Mouse (Mus musculus) gastrocnemius, adult 18-20 months (tissue): ENCODE data around the gene E430018J23Rik. TPM values are rescaled to one million over a fixed set of nuclear protein-coding genes. Genes with fewer than 3 reads are reported as not detected.
"Not testable (repeated sequence)": the region's sequence is repeated elsewhere in the genome, so short reads cannot be mapped to it uniquely, and the experiment has no call there.

Source experiments
- DNase-seq: peaks from one replicate; pipeline ENCODE4 v3.0.0; 2021; ENCODE audit warnings: low spot score
- long read RNA-seq, 2 experiments: library from polyadenylated mRNA; stranded (forward); transcript quantifications; one replicate each; pipeline ENCODE4 v2.0.0; 2021
- total RNA-seq, 2 experiments: library from RNA; stranded (reverse); gene quantifications; 2 replicates each; pipeline ENCODE4 v1.2.3; 2021

Gene E430018J23Rik
- total RNA-seq: 1 to 10 TPM; 1.7 to 1.8 TPM
- long read RNA-seq, experiment 1, partial matches to known transcripts: 0 of 1 reads
- long read RNA-seq, experiment 1, other reads (novel, unspliced or antisense): 1 of 1 reads
- long read RNA-seq, experiment 2: 0 reads

- DNase-seq: peak; percentile 99
Observed at GRCm38 (mm10) chr7:127393157-127393943, at the start of gene E430018J23Rik. E430018J23Rik (minus strand) TSS chr7:127393629.

- no peak for DNase-seq
Observed at GRCm38 (mm10) chr7:127437724-127438123, 44.3 kb upstream of the E430018J23Rik start.

- DNase-seq: no peak
Observed at GRCm38 (mm10) chr7:127435206-127435605, 41.8 kb upstream of the E430018J23Rik start.

GRCm38 (mm10) chr7:127426354-127426753 is 32.9 kb upstream of the E430018J23Rik start:
- DNase-seq: no peak

- DNase-seq: no peak
Observed at GRCm38 (mm10) chr7:127425911-127426310, 32.5 kb upstream of the E430018J23Rik start.

- no peak for DNase-seq
Observed at GRCm38 (mm10) chr7:127425291-127425690, 31.9 kb upstream of the E430018J23Rik start.

GRCm38 (mm10) chr7:127422247-127422646 is 28.8 kb upstream of the E430018J23Rik start:
- DNase-seq: peak; percentile 9

GRCm38 (mm10) chr7:127421388-127422191 is 28.2 kb upstream of the E430018J23Rik start, which contains the start of gene Zfp688:
Zfp688 (minus strand) TSS chr7:127422068.
- peak; percentile 94 for DNase-seq

- no peak for DNase-seq
Observed at GRCm38 (mm10) chr7:127411418-127411817, 18.0 kb upstream of the E430018J23Rik start.

GRCm38 (mm10) chr7:127406002-127406987 is 12.9 kb upstream of the E430018J23Rik start, which contains the start of gene Zfp764:
Zfp764 (minus strand) TSS chr7:127406822.
- DNase-seq: peak; percentile 89

GRCm38 (mm10) chr7:127404101-127404500 is 10.7 kb upstream of the E430018J23Rik start:
- not testable (repeated sequence) for DNase-seq

GRCm38 (mm10) chr7:127402980-127403379 is 9.6 kb upstream of the E430018J23Rik start:
- no peak for DNase-seq

- DNase-seq: no peak
Observed at GRCm38 (mm10) chr7:127400355-127400754, 6.9 kb upstream of the E430018J23Rik start.

GRCm38 (mm10) chr7:127393944-127394333 is 510 bp upstream of the E430018J23Rik start:
- DNase-seq: no peak

GRCm38 (mm10) chr7:127392251-127392824 is 1.1 kb downstream of the E430018J23Rik start:
- no peak for DNase-seq

- DNase-seq: no peak
Observed at GRCm38 (mm10) chr7:127391538-127391937, 1.9 kb downstream of the E430018J23Rik start.

- no peak for DNase-seq
Observed at GRCm38 (mm10) chr7:127390306-127390705, 3.1 kb downstream of the E430018J23Rik start.

GRCm38 (mm10) chr7:127388201-127388600 is 5.2 kb downstream of the E430018J23Rik start:
- DNase-seq: not testable (repeated sequence)

- DNase-seq: peak; percentile 95
Observed at GRCm38 (mm10) chr7:127386641-127387392, 6.6 kb downstream of the E430018J23Rik start, which contains the start of gene 9130019O22Rik. 9130019O22Rik (minus strand) TSS chr7:127387166.
